Mouse (Mus musculus): Measurements from ENCODE around the gene Prss57. TPM values are rescaled to one million over a fixed set of nuclear protein-coding genes. Genes with fewer than 3 reads are reported as not detected.
A peak's percentile ranks its signal among the peaks of the same experiment; 100 is the strongest.

The Prss57 gene
- polyA plus RNA-seq, 1 experiment: 2.1 TPM

DNA sequence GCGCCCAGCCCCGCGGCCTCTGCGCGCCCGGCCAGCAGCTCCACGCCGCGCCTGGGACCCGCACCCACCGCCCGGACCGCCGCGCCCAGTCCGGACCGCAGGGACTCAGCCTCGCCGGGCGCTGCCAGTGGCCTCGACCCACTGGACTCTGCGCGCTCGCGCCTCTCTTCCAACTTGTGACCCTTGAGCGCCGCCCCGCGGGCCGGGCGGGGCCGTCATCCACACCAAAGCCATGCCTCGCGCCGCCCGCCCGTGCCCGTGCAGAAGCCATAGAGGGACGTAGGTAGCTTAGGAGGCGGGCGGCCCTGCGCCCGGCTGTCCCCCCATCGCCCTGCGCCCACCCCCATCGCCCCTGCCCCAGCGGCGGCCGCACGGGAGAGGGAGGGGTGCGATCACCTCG lies 55.4 kb downstream of the Prss57 start:
- H3K4me1 ChIP-seq (ENCODE audit: control insufficient read depth, insufficient read depth, low read length): no peaks in the 10 kb centered on the region
- no peak overlapping the region for H3K27ac ChIP-seq (ENCODE audit: insufficient read depth, low read length)
- TF ChIP-seq CTCF (IDR thresholded peaks at IDR 0.05; ENCODE audit: extremely low read depth, insufficient read depth, low read length): no peak
- TF ChIP-seq POLR2A (IDR thresholded peaks at IDR 0.05; ENCODE audit: extremely low read depth, insufficient read depth, low read length): no peak
- no peak overlapping the region for H3K4me3 ChIP-seq (ENCODE audit: insufficient read depth, low read length)

DNA sequence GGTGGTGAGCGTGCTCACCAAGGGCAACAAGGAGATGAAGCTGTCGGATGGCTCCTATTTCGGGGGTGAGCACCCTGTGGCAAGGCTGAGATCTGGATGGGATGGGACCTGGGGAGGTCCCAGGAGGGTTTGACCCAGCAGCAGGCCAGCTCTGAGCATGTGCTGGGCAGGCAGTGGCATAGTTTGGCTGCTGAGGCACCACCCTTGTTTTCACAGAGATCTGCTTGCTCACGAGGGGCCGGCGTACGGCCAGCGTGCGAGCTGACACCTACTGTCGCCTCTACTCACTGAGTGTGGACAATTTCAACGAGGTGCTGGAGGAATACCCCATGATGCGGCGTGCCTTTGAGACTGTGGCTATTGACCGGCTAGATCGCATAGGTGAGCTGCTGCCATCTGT lies 56.9 kb downstream of the Prss57 start:
- peaks cover 1% of the 10 kb centered on the region; the same call in 1 of the 2 replicates for H3K4me1 ChIP-seq (ENCODE audit: control insufficient read depth, insufficient read depth, low read length)
- no peak overlapping the region for H3K27ac ChIP-seq (ENCODE audit: insufficient read depth, low read length)
- no peak overlapping the region for H3K4me3 ChIP-seq (ENCODE audit: insufficient read depth, low read length)
- no peak for TF ChIP-seq POLR2A (IDR thresholded peaks at IDR 0.05; ENCODE audit: extremely low read depth, insufficient read depth, low read length)
- no peak for TF ChIP-seq CTCF (IDR thresholded peaks at IDR 0.05; ENCODE audit: extremely low read depth, insufficient read depth, low read length)

DNA sequence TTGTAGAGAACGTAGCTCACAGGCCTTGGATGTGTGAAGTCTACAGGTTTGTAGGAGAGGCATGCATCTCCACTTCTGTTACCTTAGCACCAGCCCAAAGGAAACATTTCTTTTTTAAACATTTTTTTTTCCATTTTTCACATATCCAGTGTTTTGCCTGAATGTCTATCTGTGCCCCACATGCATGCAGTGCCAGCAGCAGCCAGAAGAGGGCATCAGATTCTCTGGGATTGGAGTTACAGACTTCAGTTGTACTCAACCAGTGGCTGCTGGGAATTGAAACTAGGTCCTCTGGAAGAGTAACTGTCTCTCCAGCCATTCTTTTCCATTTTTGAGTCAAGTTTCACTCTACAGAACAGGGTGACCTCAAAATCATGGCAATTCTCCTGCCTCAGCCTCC lies 58.3 kb downstream of the Prss57 start:
- Histone ChIP-seq H3K4me3 (ENCODE audit: insufficient read depth, low read length) (no peak overlapping the region), H3K27ac (ENCODE audit: insufficient read depth, low read length) (no peak overlapping the region), H3K4me1 (ENCODE audit: control insufficient read depth, insufficient read depth, low read length) (peaks cover 2% of the 10 kb centered on the region; the same call in 1 of the 2 replicates)
- TF ChIP-seq CTCF (IDR thresholded peaks at IDR 0.05; ENCODE audit: extremely low read depth, insufficient read depth, low read length) (peak; percentile 62), POLR2A (IDR thresholded peaks at IDR 0.05; ENCODE audit: extremely low read depth, insufficient read depth, low read length) (no peak)

Other genes starting within 250 kb of the Prss57 start
- gene Mier2, start 235.8 kb downstream of the Prss57 start, polyA plus RNA-seq (2012; rRNA removed): 78.3 and 79.6 TPM in 2 replicates
- gene Theg, start 203.6 kb downstream of the Prss57 start, polyA plus RNA-seq (2012; rRNA removed): 1.9 and 2.6 TPM in 2 replicates
- gene C2cd4c, start 176.9 kb downstream of the Prss57 start, polyA plus RNA-seq (2012; rRNA removed): 12.4 and 13.3 TPM in 2 replicates
- 56.2 and 65.5 TPM in 2 replicates for gene Shc2, start 153.0 kb downstream of the Prss57 start, polyA plus RNA-seq (2012; rRNA removed)
- gene Odf3l2, start 145.2 kb downstream of the Prss57 start, polyA plus RNA-seq (2012; rRNA removed): 0.15 and 0.17 TPM in 2 replicates
- not detected in 2 replicates for gene Madcam1, start 126.4 kb downstream of the Prss57 start, polyA plus RNA-seq (2012; rRNA removed)
- gene Tpgs1, start 121.6 kb downstream of the Prss57 start, polyA plus RNA-seq (2012; rRNA removed): 87.5 and 88.2 TPM in 2 replicates
- gene Cdc34, start 108.8 kb downstream of the Prss57 start, polyA plus RNA-seq (2012; rRNA removed): 110 TPM in 2 replicates
- 1.1 and 1.4 TPM in 2 replicates for gene Gzmm, start 101.9 kb downstream of the Prss57 start, polyA plus RNA-seq (2012; rRNA removed)
- gene Bsg, start 86.5 kb downstream of the Prss57 start, polyA plus RNA-seq (2012; rRNA removed): 1,018 and 1,074 TPM in 2 replicates
- 123 and 128 TPM in 2 replicates for gene Hcn2, start 74.3 kb downstream of the Prss57 start, polyA plus RNA-seq (2012; rRNA removed)
- 51.6 and 54.9 TPM in 2 replicates for gene Polrmt, start 44.4 kb downstream of the Prss57 start, polyA plus RNA-seq (2012; rRNA removed)
- 6.5 and 9.7 TPM in 2 replicates for gene Fgf22, start 35.9 kb downstream of the Prss57 start, polyA plus RNA-seq (2012; rRNA removed)
- gene Rnf126, start 24.0 kb downstream of the Prss57 start, polyA plus RNA-seq (2012; rRNA removed): 157 TPM in 2 replicates
- 5.7 and 5.9 TPM in 2 replicates for gene Fstl3, start 13.7 kb downstream of the Prss57 start, polyA plus RNA-seq (2012; rRNA removed)
- gene Palm, start 2.6 kb upstream of the Prss57 start, polyA plus RNA-seq (2012; rRNA removed): 294 and 331 TPM in 2 replicates
- gene Misp, start 30.0 kb upstream of the Prss57 start, polyA plus RNA-seq (2012; rRNA removed): 0.13 and 0.21 TPM in 2 replicates
- 53.3 and 54.1 TPM in 2 replicates for gene Ptbp1, start 63.5 kb upstream of the Prss57 start, polyA plus RNA-seq (2012; rRNA removed)
- gene Prtn3, start 83.5 kb upstream of the Prss57 start, polyA plus RNA-seq (2012; rRNA removed): 4.3 and 5.2 TPM in 2 replicates
- gene Plppr3, start 83.7 kb upstream of the Prss57 start, polyA plus RNA-seq (2012; rRNA removed): 79.9 and 80.5 TPM in 2 replicates
- not detected in 2 replicates for gene Elane, start 95.3 kb upstream of the Prss57 start, polyA plus RNA-seq (2012; rRNA removed)
- gene Cfd, start 99.9 kb upstream of the Prss57 start, polyA plus RNA-seq (2012; rRNA removed): 0.40 and 1.6 TPM in 2 replicates
- 64.8 and 68.2 TPM in 2 replicates for gene Med16, start 118.0 kb upstream of the Prss57 start, polyA plus RNA-seq (2012; rRNA removed)
- not detected in 2 replicates for gene Gm26602, start 119.9 kb upstream of the Prss57 start, polyA plus RNA-seq (2012; rRNA removed)
- gene Kiss1r, start 126.0 kb upstream of the Prss57 start, polyA plus RNA-seq (2012; rRNA removed): 12.1 and 12.5 TPM in 2 replicates
- gene R3hdm4, start 130.2 kb upstream of the Prss57 start, polyA plus RNA-seq (2012; rRNA removed): 425 TPM in 2 replicates
- 3.1 and 3.2 TPM in 2 replicates for gene Arid3a, start 136.1 kb upstream of the Prss57 start, polyA plus RNA-seq (2012; rRNA removed)
- gene Wdr18, start 169.2 kb upstream of the Prss57 start, polyA plus RNA-seq (2012; rRNA removed): 60.9 and 63.2 TPM in 2 replicates
- gene Grin3b, start 179.8 kb upstream of the Prss57 start, polyA plus RNA-seq (2012; rRNA removed): 0.21 and 0.40 TPM in 2 replicates
- 168 and 183 TPM in 2 replicates for gene Tmem259, start 193.4 kb upstream of the Prss57 start, polyA plus RNA-seq (2012; rRNA removed)
- gene Cnn2, start 197.6 kb upstream of the Prss57 start, polyA plus RNA-seq (2012; rRNA removed): 8.0 and 9.0 TPM in 2 replicates
- gene Abca7, start 205.5 kb upstream of the Prss57 start, polyA plus RNA-seq (2012; rRNA removed): 10.9 and 11.5 TPM in 2 replicates
- gene Arhgap45, start 225.7 kb upstream of the Prss57 start, polyA plus RNA-seq (2012; rRNA removed): 6.6 and 7.2 TPM in 2 replicates
- 236 and 245 TPM in 2 replicates for gene Polr2e, start 248.8 kb upstream of the Prss57 start, polyA plus RNA-seq (2012; rRNA removed)